Mouse (Mus musculus): ENCODE data around the gene Peak1. TPM values are rescaled to one million over a fixed set of nuclear protein-coding genes. Genes with fewer than 3 reads are reported as not detected.
"Not testable (repeated sequence)": the region's sequence is repeated elsewhere in the genome, so short reads cannot be mapped to it uniquely, and the experiment has no call there.

Peak1 gene
- polyA plus RNA-seq, 1 experiment from 2014 or later: 32.2 TPM

DNA sequence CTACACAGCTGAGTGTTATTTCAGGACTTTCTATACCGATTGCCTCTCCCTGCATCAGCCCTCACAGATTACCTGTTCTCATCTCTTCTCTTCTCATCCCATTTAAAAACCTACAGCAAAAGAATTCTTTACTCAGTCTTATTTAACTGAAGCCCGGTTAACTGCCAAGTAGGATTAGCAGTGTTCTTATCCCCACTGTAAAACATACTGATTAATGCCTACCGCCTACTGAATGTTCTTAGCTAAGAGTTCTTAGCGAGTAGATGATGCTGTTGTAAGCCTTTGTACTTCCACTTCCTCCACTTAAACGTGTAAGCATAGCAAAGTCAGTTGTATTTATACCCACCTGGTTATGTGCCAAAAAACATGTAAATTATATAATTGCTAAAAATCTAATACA, 43.1 kb upstream of the Peak1 start:
- Histone ChIP-seq H3K9ac (no peak overlapping the region), H3K4me2 (no peak overlapping the region), H3K27ac (ENCODE audit: low read depth) (no peak overlapping the region), H3K4me1 (ENCODE audit: insufficient read depth) (peaks cover 33% of the 10 kb centered on the region), H3K4me3 (ENCODE audit: low read depth, low read length) (no peak overlapping the region), H3K36me3 (ENCODE audit: insufficient read depth) (0 out of 2 replicates have a peak, but pooled peaks cover 2% of the 10 kb centered on the region), H3K27me3 (ENCODE audit: insufficient read depth, low read length) (no peaks in the 10 kb centered on the region), H3K9me3 (ENCODE audit: low read depth, low read length) (no peaks in the 10 kb centered on the region)
- DNase-seq (no peak), ATAC-seq (ENCODE audit: insufficient read depth) (no peak)
- no peak for TF ChIP-seq CTCF (IDR thresholded peaks at IDR 0.05; ENCODE audit: low read depth)
- 71% methylated on average over 5 of the region's 5 CpGs for WGBS

DNA sequence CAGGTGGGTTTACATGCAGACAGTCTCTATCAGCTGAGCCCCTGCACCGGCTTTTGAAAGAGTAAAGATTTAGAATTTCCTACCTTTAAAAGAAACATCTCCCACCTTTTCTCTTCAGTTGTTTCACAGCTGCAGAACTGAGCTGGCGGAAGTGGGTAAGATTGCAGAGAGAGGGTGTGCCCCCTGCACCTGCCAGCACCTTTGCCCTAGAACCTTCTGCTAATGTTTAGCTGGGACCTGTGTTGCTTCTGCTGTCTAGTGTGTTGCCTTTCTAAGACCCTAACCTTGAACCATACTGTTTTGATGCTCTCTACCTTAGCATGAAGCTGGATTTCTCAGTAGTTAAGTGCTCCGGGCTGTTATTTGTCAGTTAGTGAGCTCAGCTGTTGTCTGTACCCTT, 38.6 kb upstream of the Peak1 start:
- DNase-seq: no peak
- Histone ChIP-seq H3K36me3 (ENCODE audit: insufficient read depth) (0 out of 2 replicates have a peak, but pooled peaks cover 2% of the 10 kb centered on the region), H3K4me1 (ENCODE audit: insufficient read depth) (0 out of 2 replicates have a peak, but pooled peaks cover 4% of the 10 kb centered on the region), H3K9me3 (ENCODE audit: low read depth, low read length) (no peaks in the 10 kb centered on the region), H3K27ac (ENCODE audit: low read depth) (no peak overlapping the region), H3K27me3 (ENCODE audit: insufficient read depth, low read length) (no peaks in the 10 kb centered on the region), H3K9ac (no peak overlapping the region), H3K4me3 (ENCODE audit: low read depth, low read length) (no peak overlapping the region), H3K4me2 (no peak overlapping the region)
- 95% methylated on average over 3 of the region's 3 CpGs for WGBS
- TF ChIP-seq CTCF (IDR thresholded peaks at IDR 0.05; ENCODE audit: low read depth): no peak
- ATAC-seq (ENCODE audit: insufficient read depth): no peak

DNA sequence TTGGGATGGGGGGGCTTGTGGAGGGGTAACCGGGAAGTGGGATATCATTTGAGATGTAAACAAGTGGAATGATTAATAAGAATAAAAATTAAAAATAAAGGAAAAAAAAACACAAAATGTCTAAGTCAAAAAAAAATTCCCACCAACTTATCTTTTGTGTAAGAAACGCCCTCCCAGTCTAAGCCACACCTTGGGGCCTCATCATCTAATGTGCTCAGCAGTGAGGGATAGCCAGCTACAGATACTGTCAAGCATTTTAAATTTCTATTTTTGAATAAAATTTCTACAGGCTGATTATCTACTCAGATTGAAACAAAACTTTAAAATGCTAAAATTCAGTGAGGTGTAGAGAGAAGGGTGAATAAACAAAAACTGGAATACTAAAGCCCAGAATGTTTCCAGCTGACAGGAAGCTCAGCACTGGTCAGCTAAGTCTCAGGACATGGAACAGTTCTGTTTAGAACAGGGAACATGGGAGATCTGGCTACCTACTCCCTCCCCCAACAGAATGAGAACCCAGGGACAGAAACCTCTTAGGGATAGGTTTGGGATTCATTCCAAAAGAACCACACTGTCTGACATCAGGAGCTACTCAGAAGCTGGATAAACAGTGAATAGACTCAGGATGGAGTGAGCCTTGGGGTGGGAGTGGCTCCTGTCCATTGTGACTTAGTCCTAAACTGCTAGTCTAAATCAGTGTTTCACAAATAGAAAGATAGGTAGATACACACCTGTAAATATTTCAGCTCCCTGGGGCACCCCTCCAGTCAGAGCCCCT, 35.4 kb upstream of the Peak1 start:
- no peak overlapping the region for H3K9ac ChIP-seq
- peaks cover 9% of the 10 kb centered on the region; the same call in 1 of the 2 replicates for H3K36me3 ChIP-seq (ENCODE audit: insufficient read depth)
- DNase-seq (no peak), ATAC-seq (ENCODE audit: insufficient read depth) (no peak)
- no peak for TF ChIP-seq CTCF (IDR thresholded peaks at IDR 0.05; ENCODE audit: low read depth)
- WGBS: 54% methylated on average over 2 of the region's 2 CpGs
- H3K4me3 ChIP-seq (ENCODE audit: low read depth, low read length): no peak overlapping the region
- H3K27ac ChIP-seq (ENCODE audit: low read depth): no peak overlapping the region
- H3K9me3 ChIP-seq (ENCODE audit: low read depth, low read length): no peaks in the 10 kb centered on the region
- H3K4me1 ChIP-seq (ENCODE audit: insufficient read depth): 0 out of 2 replicates have a peak, but pooled peaks cover 4% of the 10 kb centered on the region
- H3K4me2 ChIP-seq: no peak overlapping the region
- H3K27me3 ChIP-seq (ENCODE audit: insufficient read depth, low read length): no peaks in the 10 kb centered on the region

DNA sequence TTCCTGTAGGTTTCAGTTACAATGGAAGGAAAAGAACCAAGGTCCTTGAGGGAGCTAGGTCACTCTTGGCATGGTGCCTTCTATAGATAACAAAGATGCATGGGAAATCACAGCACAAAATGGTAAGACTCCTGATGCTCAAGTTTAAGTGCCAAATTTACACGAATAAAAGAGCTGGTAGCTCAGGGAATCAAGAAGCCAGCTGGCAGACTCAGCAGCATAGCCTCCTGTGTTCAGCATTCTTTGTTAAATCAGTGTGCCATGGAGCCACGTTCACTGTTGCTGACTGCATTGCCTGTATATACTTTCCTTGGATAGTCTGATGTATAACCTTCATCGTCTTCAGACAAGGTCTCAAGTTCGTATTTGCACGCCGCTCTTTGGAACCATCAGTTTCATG, 33.7 kb upstream of the Peak1 start:
- H3K9me3 ChIP-seq (ENCODE audit: low read depth, low read length): no peaks in the 10 kb centered on the region
- H3K4me1 ChIP-seq (ENCODE audit: insufficient read depth): 0 out of 2 replicates have a peak, but pooled peaks cover 4% of the 10 kb centered on the region
- H3K4me3 ChIP-seq (ENCODE audit: low read depth, low read length): no peak overlapping the region
- H3K36me3 ChIP-seq (ENCODE audit: insufficient read depth): peaks cover 15% of the 10 kb centered on the region; the same call in 1 of the 2 replicates
- ATAC-seq (ENCODE audit: insufficient read depth) (no peak), DNase-seq (peak; percentile 31)
- H3K4me2 ChIP-seq: no peak overlapping the region
- H3K9ac ChIP-seq: no peak overlapping the region
- no peak overlapping the region for H3K27ac ChIP-seq (ENCODE audit: low read depth)
- WGBS: 69% methylated on average over 6 of the region's 6 CpGs
- no peaks in the 10 kb centered on the region for H3K27me3 ChIP-seq (ENCODE audit: insufficient read depth, low read length)
- TF ChIP-seq CTCF (IDR thresholded peaks at IDR 0.05; ENCODE audit: low read depth): no peak

DNA sequence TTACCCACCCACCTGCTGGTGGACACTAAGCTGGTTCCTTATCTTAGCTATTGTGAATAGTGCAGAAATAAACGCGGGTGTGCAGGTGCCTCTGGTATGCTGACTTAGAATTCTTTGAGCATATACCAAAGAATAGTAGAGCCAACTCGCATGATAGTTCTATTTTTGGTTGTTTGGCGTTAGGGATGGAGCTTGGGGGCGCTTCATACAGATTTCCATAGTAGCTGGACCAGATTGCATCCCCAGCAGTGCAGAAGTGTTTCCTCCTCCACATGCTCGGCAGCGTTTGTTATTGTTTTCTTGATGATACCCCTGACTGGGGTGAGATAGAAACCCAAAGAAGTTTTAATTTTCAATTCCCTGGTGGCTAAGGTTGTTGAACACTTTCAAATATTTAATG, 21.8 kb upstream of the Peak1 start:
- ATAC-seq (ENCODE audit: insufficient read depth) (no peak), DNase-seq (no peak)
- no peak for TF ChIP-seq CTCF (IDR thresholded peaks at IDR 0.05; ENCODE audit: low read depth)
- no peaks in the 10 kb centered on the region for H3K27me3 ChIP-seq (ENCODE audit: insufficient read depth, low read length)
- no peak overlapping the region for H3K4me2 ChIP-seq
- H3K4me3 ChIP-seq (ENCODE audit: low read depth, low read length): no peak overlapping the region
- no peak overlapping the region for H3K9ac ChIP-seq
- no peaks in the 10 kb centered on the region for H3K36me3 ChIP-seq (ENCODE audit: insufficient read depth)
- no peaks in the 10 kb centered on the region for H3K4me1 ChIP-seq (ENCODE audit: insufficient read depth)
- 68% methylated on average over 7 of the region's 7 CpGs for WGBS
- H3K9me3 ChIP-seq (ENCODE audit: low read depth, low read length): no peaks in the 10 kb centered on the region
- no peak overlapping the region for H3K27ac ChIP-seq (ENCODE audit: low read depth)

DNA sequence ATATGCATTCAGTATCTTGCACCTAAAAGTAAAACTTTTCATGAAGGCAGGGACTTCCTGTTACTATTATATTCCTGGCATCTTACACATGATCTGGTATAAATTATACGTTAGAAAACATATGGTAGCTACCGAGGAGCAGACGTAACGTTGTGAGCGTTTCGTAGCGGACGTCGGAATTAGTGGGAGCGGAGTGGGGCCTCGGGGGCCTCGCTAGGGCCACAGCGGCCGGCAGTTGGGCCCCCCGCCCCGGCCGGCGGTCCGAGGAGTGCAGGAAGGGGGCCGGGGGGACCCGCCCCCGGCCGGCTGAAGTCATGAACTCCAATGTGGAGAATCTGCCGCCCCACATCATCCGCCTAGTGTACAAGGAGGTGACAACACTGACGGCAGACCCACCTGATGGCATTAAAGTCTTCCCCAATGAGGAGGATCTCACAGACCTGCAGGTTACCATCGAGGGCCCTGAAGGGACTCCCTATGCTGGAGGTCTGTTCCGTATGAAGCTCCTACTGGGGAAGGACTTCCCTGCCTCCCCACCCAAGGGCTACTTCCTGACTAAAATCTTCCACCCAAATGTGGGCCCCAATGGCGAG, 19.5 kb upstream of the Peak1 start:
- not testable (repeated sequence) for H3K4me2 ChIP-seq; H3K36me3 ChIP-seq (ENCODE audit: insufficient read depth); H3K4me1 ChIP-seq (ENCODE audit: insufficient read depth); H3K9ac ChIP-seq; H3K9me3 ChIP-seq (ENCODE audit: low read depth, low read length); H3K4me3 ChIP-seq (ENCODE audit: low read depth, low read length); ATAC-seq (ENCODE audit: insufficient read depth); DNase-seq; H3K27ac ChIP-seq (ENCODE audit: low read depth); H3K27me3 ChIP-seq (ENCODE audit: insufficient read depth, low read length)
- 88% methylated on average over 21 of the region's 29 CpGs for WGBS

DNA sequence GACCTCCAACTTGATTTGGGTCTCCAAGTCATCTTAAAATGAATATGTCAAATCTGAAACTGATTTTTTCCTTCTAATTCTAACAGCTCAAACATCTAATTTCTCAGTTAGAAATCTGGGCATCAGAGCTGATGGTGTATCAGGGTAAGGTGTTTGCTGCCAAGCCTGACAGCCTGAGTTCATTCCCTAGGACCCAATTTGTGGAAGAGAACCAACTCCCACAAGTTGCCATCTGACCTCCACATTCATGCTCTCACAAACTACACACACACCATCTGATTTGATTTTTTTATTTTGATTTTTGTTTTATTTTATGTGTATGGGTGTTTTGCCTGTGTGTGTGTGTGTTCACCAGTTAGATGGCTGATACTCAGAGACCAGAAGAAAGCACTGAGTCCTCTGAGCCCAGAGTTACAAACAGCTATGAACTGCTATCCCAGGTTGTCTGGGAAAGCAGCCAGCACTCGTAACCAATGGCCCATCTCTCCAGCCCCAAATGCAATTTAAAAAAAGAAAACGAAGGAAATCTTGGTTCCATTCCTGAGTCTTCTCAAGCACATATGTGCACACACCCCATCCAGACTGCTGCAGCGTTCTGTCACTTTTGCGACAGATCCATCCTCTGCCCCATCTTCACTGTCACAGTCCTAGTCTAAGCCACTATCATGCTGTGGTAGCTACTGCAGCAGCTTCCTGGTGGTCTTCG, 18.1 kb upstream of the Peak1 start:
- no peak overlapping the region for H3K4me3 ChIP-seq (ENCODE audit: low read depth, low read length)
- peak overlapping the region; percentile 36; the same call in 1 of the 2 replicates for H3K27ac ChIP-seq (ENCODE audit: low read depth)
- DNase-seq (peak; percentile 65), ATAC-seq (ENCODE audit: insufficient read depth) (no peak)
- H3K36me3 ChIP-seq (ENCODE audit: insufficient read depth): no peaks in the 10 kb centered on the region
- H3K4me1 ChIP-seq (ENCODE audit: insufficient read depth): no peaks in the 10 kb centered on the region
- H3K27me3 ChIP-seq (ENCODE audit: insufficient read depth, low read length): no peaks in the 10 kb centered on the region
- no peak overlapping the region for H3K9ac ChIP-seq
- no peaks in the 10 kb centered on the region for H3K9me3 ChIP-seq (ENCODE audit: low read depth, low read length)
- TF ChIP-seq CTCF (IDR thresholded peaks at IDR 0.05; ENCODE audit: low read depth): no peak
- 57% methylated on average over 5 of the region's 5 CpGs for WGBS
- no peak overlapping the region for H3K4me2 ChIP-seq
